Mouse (Mus musculus) ES-Bruce4 (cell line): Measurements from ENCODE around the gene Ntsr2. TPM values are rescaled to one million over a fixed set of nuclear protein-coding genes. Genes with fewer than 3 reads are reported as not detected.

Experiments
- H3K27ac ChIP-seq: 2 replicates; pipeline ENCODE4 v1.5.1; 2012; ENCODE audit warnings: low read length, inconsistent platforms; ENCODE audit not compliant: insufficient read depth
- H3K27me3 ChIP-seq: 2 replicates; pipeline ENCODE4 v1.6.1; 2012; ENCODE audit warnings: mild to moderate bottlenecking, low read length, inconsistent platforms; ENCODE audit not compliant: control insufficient read depth, poor library complexity, insufficient read depth, severe bottlenecking
- H3K36me3 ChIP-seq: 2 replicates; pipeline ENCODE4 v1.6.1; 2012; ENCODE audit warnings: inconsistent platforms, mild to moderate bottlenecking, low read length, moderate library complexity; ENCODE audit not compliant: control insufficient read depth, poor library complexity, insufficient read depth, severe bottlenecking
- H3K4me1 ChIP-seq: one replicate; pipeline ENCODE4 v1.8.1; 2011; ENCODE audit warnings: low read length; ENCODE audit not compliant: control insufficient read depth, insufficient read depth
- H3K4me3 ChIP-seq: 2 replicates; pipeline ENCODE4 v1.5.1; 2011; ENCODE audit warnings: low read depth, mild to moderate bottlenecking, low read length
- H3K9ac ChIP-seq: 2 replicates; pipeline ENCODE4 v1.6.1; 2012; ENCODE audit warnings: low read depth, mild to moderate bottlenecking, inconsistent platforms; ENCODE audit not compliant: poor library complexity, severe bottlenecking
- H3K9me3 ChIP-seq: replicated peaks from 2 replicates; pipeline ENCODE4 v1.6.1; 2012; ENCODE audit warnings: mild to moderate bottlenecking, low read length, inconsistent platforms; ENCODE audit not compliant: control insufficient read depth, poor library complexity, insufficient read depth, severe bottlenecking
- CTCF ChIP-seq: IDR thresholded peaks from one replicate; pipeline ENCODE4 v1.8.1; 2011; ENCODE audit warnings: low read depth, low read length
- EP300 ChIP-seq: IDR thresholded peaks from 2 replicates; pipeline ENCODE4 v1.6.1; 2011; ENCODE audit warnings: low read depth, low read length; ENCODE audit not compliant: insufficient read depth
- POLR2A ChIP-seq: IDR thresholded peaks from one replicate; pipeline ENCODE4 v1.8.1; 2011; ENCODE audit warnings: low read length; ENCODE audit not compliant: insufficient read depth
- polyA plus RNA-seq: library from polyadenylated mRNA; stranded (reverse); fragments of >200 nt; gene quantifications from 2 replicates; pipeline ENCODE4 v1.2.4, GENCODE M21; 2011; ENCODE audit warnings: low read depth; ENCODE audit not compliant: missing spikeins, insufficient read depth, insufficient read length

Ntsr2 gene
- polyA plus RNA-seq, 1 experiment, result not detected

DNA sequence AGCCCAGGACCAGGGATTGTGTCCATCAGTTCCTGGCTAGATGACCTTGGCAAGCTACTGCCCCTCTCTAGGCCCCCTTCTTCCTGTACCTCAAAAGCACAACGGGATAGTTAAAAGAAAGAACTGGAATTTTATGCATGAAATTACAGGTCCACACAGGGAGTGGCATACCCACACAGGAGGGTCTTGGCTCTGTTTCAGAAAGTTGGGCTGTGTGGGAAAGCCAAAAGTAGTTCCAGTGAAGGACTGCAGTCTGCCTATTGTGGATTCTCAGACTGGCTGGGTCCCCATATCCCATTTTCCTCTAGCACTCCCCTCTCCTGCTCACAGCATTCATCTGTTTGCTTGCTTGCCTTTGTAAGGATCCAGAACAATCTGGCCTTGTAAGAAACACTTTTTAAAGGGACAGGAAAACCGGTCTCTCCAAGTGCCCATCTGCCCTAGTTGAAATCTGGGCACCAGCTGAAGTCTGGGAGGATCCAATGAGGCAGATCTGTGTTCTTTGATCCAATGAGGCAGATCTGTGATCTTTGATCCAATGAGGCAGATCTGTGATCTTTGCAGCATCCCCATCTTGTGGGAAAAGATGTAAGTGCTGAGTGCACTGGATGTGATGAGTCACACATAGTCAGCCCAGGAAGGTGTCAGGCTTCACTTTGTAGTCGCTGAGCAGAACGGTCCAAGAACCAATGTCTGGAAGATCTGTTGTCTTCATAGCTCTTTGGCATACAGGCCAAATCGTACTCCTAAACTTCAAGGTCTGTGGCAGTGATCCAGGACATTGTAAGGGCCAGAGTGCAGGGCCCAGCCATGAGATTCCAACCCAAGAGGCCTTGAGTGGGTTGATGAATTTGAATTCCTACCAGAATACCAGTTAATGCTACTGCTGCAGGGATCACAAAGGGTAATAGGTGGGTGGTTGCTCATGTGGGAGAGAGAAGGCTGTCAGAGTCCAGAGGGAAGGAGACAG, 4.0 kb downstream of the Ntsr2 start:
- Histone ChIP-seq H3K4me3 (no peak overlapping the region), H3K9ac (no peak overlapping the region), H3K4me1 (no peaks in the 10 kb centered on the region), H3K36me3 (no peaks in the 10 kb centered on the region), H3K27me3 (peaks cover 4% of the 10 kb centered on the region), H3K27ac (no peak overlapping the region), H3K9me3 (no peaks in the 10 kb centered on the region)
- no peak for TF ChIP-seq POLR2A
- no peak for TF ChIP-seq CTCF
- TF ChIP-seq EP300, result no peak

DNA sequence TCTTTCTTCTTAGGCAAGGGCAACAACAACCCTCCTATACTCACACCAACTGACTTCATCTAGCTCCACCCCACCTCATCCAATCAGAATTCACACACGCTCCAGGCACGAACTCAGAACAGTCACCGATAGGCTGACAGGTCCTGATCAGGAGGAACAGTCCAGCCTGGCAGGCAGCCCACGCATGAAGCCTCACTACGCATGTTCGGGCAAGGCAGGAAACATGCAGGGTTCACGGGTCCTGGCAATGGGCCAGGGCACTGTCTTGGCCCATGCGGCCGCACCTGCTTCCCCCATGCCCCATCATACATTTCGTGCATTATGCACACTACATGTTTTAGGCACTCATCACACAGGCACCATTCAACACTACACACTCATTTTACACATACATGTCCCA, 8.3 kb downstream of the Ntsr2 start:
- Histone ChIP-seq H3K4me3 (no peak overlapping the region), H3K4me1 (peaks cover 3% of the 10 kb centered on the region), H3K36me3 (no peaks in the 10 kb centered on the region), H3K27me3 (no peaks in the 10 kb centered on the region), H3K9me3 (no peaks in the 10 kb centered on the region), H3K27ac (no peak overlapping the region), H3K9ac (no peak overlapping the region)
- no peak for TF ChIP-seq EP300
- no peak for TF ChIP-seq CTCF
- no peak for TF ChIP-seq POLR2A

DNA sequence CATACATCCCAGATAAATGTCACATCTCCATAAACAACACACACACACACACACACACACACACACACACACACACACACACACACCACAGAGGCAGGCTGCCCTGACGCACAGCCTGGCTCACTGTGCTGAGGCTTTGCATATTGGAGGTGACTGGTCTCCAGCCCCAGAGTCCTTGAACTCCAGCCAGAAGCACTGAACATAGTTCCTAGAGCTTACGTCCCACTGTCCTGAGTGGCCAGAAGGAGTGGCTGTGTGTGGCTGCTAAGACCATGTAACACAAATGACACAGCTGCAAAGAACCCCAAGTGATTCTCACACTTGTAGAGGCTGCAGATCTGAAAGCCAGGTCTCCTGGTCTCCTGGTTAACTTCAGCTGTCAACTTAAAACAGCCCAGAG, 8.8 kb downstream of the Ntsr2 start:
- no peaks in the 10 kb centered on the region for H3K27me3 ChIP-seq
- H3K4me3 ChIP-seq, result no peak overlapping the region
- H3K4me1 ChIP-seq, result peaks cover 3% of the 10 kb centered on the region
- H3K36me3 ChIP-seq, result no peaks in the 10 kb centered on the region
- no peak for TF ChIP-seq EP300
- TF ChIP-seq CTCF, result no peak
- no peak for TF ChIP-seq POLR2A
- H3K27ac ChIP-seq, result no peak overlapping the region
- H3K9me3 ChIP-seq, result no peaks in the 10 kb centered on the region
- H3K9ac ChIP-seq, result no peak overlapping the region

DNA sequence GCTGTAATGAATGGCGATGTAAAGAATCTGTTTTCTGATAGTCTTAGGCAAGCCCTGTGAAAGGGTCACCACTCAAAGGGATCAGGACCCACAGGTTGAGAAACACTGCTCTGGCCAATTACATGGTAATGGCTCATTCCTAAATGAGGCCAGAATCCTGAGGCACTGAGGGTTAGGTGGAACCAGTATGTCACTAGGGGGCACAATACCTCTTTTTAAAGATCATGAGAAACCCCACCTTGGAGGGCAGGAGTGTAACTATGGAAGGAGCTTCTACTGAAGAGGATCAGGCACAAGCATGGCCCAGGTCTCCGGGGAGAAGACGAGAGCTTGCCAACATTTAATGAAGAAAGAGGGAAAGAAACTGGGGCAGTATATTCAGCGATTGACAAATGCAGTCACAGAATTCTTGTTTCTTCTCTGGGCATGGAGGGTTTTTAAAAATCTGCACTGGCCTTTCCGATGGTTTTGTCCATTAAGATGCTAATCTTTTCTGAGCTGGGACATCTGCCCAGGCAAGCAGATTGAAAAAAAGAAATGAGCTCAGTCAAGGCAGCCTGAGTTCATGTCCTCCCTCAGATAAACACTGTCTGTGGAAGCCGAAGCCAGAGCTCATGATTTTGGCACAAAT, 9.9 kb downstream of the Ntsr2 start:
- Histone ChIP-seq H3K27me3 (no peaks in the 10 kb centered on the region), H3K27ac (no peak overlapping the region), H3K9ac (no peak overlapping the region), H3K4me1 (peaks cover 3% of the 10 kb centered on the region), H3K36me3 (no peaks in the 10 kb centered on the region), H3K9me3 (no peaks in the 10 kb centered on the region), H3K4me3 (no peak overlapping the region)
- TF ChIP-seq EP300, result no peak
- TF ChIP-seq POLR2A, result no peak
- no peak for TF ChIP-seq CTCF

DNA sequence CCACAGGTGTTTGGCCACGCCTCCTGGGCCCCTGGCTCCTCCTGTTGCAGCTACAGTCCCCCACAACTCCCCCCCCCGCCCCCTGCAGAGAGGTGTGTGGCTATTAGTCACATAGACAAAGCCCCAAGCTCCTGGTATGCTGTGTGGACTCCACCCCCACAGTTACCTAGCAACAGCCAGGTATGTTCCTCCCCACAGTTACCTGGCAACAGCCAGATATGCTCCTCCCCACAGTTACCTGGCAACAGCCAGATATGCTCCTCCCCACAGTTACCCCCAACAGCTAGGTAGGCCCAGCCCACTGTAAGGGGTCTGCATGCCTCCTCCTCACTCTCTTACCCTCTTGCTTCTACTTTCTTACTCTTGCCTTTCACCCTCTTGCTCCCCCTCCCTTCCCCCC, 11.8 kb downstream of the Ntsr2 start:
- no peak for TF ChIP-seq CTCF
- TF ChIP-seq POLR2A, result no peak
- no peak for TF ChIP-seq EP300
- H3K27me3 ChIP-seq, result no peaks in the 10 kb centered on the region
- no peak overlapping the region for H3K9ac ChIP-seq
- H3K27ac ChIP-seq, result no peak overlapping the region
- no peaks in the 10 kb centered on the region for H3K9me3 ChIP-seq
- no peaks in the 10 kb centered on the region for H3K36me3 ChIP-seq
- no peak overlapping the region for H3K4me3 ChIP-seq
- H3K4me1 ChIP-seq, result peaks cover 7% of the 10 kb centered on the region

DNA sequence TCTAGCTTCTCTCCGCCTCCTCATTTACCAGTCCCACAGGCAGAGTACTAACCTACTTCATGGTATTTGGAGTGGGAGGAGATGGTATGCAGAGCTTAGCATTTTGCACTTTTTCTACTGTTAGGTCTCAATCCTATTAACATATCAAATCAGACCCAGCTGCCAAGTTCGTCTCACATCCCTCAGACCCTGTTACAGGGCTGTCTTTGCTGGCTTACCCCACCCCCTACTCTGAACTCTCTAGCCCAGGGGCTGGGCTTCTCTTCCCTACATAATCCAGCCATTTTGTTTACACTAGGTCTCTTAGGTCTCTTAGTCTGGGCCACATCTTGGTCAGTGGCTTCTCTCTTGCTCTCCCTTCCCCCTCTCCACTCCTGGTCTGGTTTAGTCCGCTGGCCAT, 16.0 kb downstream of the Ntsr2 start:
- Histone ChIP-seq H3K9ac (no peak overlapping the region), H3K36me3 (no peaks in the 10 kb centered on the region), H3K4me1 (peaks cover 11% of the 10 kb centered on the region), H3K4me3 (no peak overlapping the region), H3K9me3 (no peaks in the 10 kb centered on the region), H3K27ac (no peak overlapping the region), H3K27me3 (no peaks in the 10 kb centered on the region)
- TF ChIP-seq EP300, result no peak
- TF ChIP-seq CTCF, result no peak
- no peak for TF ChIP-seq POLR2A
